20 mouse cellular contexts compared by ENCODE assay signal in the genomic region with DNA sequence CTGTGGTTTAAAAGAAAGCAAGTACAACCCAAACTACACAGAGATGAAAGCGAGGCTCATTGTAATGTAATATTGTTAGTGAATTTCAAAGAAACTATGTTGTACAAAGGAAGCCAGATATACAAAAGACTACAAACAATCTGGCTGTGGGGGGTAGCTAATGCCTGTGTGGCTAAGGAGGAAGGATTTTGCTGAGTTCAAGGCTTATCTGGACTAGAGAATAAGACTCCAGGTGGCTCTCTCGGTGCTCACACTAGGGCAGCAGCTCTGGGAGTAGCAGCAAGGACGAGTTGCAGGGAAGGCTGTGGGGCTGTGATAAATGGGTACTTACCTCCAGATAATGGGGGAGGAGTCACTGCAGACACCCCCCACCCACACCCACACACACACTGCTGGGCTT. TPM values are rescaled to one million over a fixed set of nuclear protein-coding genes. Genes with fewer than 3 reads are reported as not detected.
DNase-seq lines count a peak whose midpoint lies in the region; ATAC-seq and TF ChIP-seq lines count a peak whose summit lies in the region.
"Had no signal": no experiment of that assay in that cellular context is flagged by ENCODE, and none has a peak within 500 bp of the region (broad histone marks: within the 10 kb centered on the region; RNA-seq: fewer than 3 reads in every experiment).

No protein-coding gene starts in this region.

- WGBS in heart, embryonic 10.5 days = 22% methylated on average over 3 of the region's 3 CpGs
- WGBS in liver, embryonic 16.5 days (ENCODE audit: insufficient replicate concordance) = 26% methylated on average over 3 of the region's 3 CpGs

- H3K27me3 ChIP-seq in heart, embryonic 10.5 days (ENCODE audit: insufficient read depth, poor library complexity, severe bottlenecking) = no peaks in the 10 kb centered on the region
- H3K27me3 ChIP-seq in liver, embryonic 16.5 days (ENCODE audit: control insufficient read depth, insufficient read depth, low read depth, low read length) = no peaks in the 10 kb centered on the region
- H3K27me3 ChIP-seq: embryonic facial prominence, embryonic 13.5 days; limb, embryonic 12.5 days; neural tube, embryonic 13.5 days; Patski had no signal

- no peak for TF ChIP-seq POLR2A in brain, embryonic 14.5 days (IDR thresholded peaks at IDR 0.05; ENCODE audit: borderline replicate concordance, extremely low read depth, insufficient read depth, insufficient read length, poor library complexity, severe bottlenecking)

- no peaks in the 10 kb centered on the region for H3K9me3 ChIP-seq in heart, embryonic 10.5 days
- no peaks in the 10 kb centered on the region for H3K9me3 ChIP-seq in liver, embryonic 16.5 days (replicated peaks; ENCODE audit: control insufficient read depth, low read length)
- H3K9me3 ChIP-seq: embryonic facial prominence, embryonic 13.5 days; limb, embryonic 12.5 days; neural tube, embryonic 13.5 days had no signal

- no peak overlapping the region for H3K4me2 ChIP-seq in liver, embryonic 16.5 days (ENCODE audit: low read depth, low read length)
- H3K4me2 ChIP-seq: embryonic facial prominence, embryonic 13.5 days; hindbrain, embryonic 14.5 days; limb, embryonic 12.5 days; neural tube, embryonic 13.5 days had no signal

- H3K27ac ChIP-seq in heart, embryonic 10.5 days = peak overlapping the region; percentile 29; the same call in 1 of the 2 replicates
- H3K27ac ChIP-seq in liver, embryonic 16.5 days (ENCODE audit: low read length) = no peak overlapping the region
- H3K27ac ChIP-seq: embryonic facial prominence, embryonic 13.5 days; hindbrain, embryonic 14.5 days; limb, embryonic 12.5 days; neural tube, embryonic 13.5 days had no signal

- peaks cover 32% of the 10 kb centered on the region; the same call in 1 of the 2 replicates for H3K4me1 ChIP-seq in heart, embryonic 10.5 days
- peaks cover 9% of the 10 kb centered on the region for H3K4me1 ChIP-seq in liver, embryonic 16.5 days (ENCODE audit: control insufficient read depth, low read depth, low read length)

- no peaks in the 10 kb centered on the region for H3K36me3 ChIP-seq in heart, embryonic 10.5 days
- H3K36me3 ChIP-seq in liver, embryonic 16.5 days (ENCODE audit: control insufficient read depth, insufficient read depth) = no peaks in the 10 kb centered on the region
- H3K36me3 ChIP-seq: neural tube, embryonic 13.5 days had no signal

- no peak for DNase-seq in heart, embryonic 10.5 days (ENCODE audit: low spot score)
- DNase-seq in heart, adult 9 months (ENCODE audit: low spot score in 2 of 2) = no peak
- peak; percentile 97 for DNase-seq in ES-CJ7 (ENCODE audit: low read depth, low spot score)
- peak; percentile 41 for DNase-seq in brain, embryonic 14.5 days (ENCODE audit: low read depth)
- no peak for DNase-seq in lung, postnatal 25 days (ENCODE audit: low spot score)
- no peak for DNase-seq in gastrocnemius, postnatal 4 days (ENCODE audit: low spot score in 2 of 2)
- DNase-seq in adrenal gland, postnatal 10 days = no peak
- DNase-seq: adrenal gland, postnatal 14 days; B cell, adult 2 months; cerebellum, postnatal 36 days; gastrocnemius, postnatal 36 days; kidney, postnatal 10 days had no signal

- peak; percentile 84 for ATAC-seq in liver, embryonic 16.5 days (ENCODE audit: low read depth)
- ATAC-seq: intestine, postnatal 0 days; lung, postnatal 0 days; Patski had no signal

- no peak for TF ChIP-seq CTCF in brain, embryonic 14.5 days (IDR thresholded peaks at IDR 0.05; ENCODE audit: borderline replicate concordance, extremely low read depth, insufficient read depth, insufficient read length)

- no peak overlapping the region for H3K9ac ChIP-seq in liver, embryonic 16.5 days (ENCODE audit: low read depth, low read length)
- H3K9ac ChIP-seq: embryonic facial prominence, embryonic 13.5 days; hindbrain, embryonic 14.5 days; limb, embryonic 12.5 days; neural tube, embryonic 13.5 days had no signal

- no peak overlapping the region for H3K4me3 ChIP-seq in heart, embryonic 10.5 days
- H3K4me3 ChIP-seq in liver, embryonic 16.5 days (ENCODE audit: low read depth, low read length) = no peak overlapping the region
- H3K4me3 ChIP-seq: embryonic facial prominence, embryonic 13.5 days; limb, embryonic 12.5 days; neural tube, embryonic 13.5 days had no signal

RNA-seq across cellular contexts. Expression of gene Rftn2, which starts 27.9 kb away (rescaled TPM):
- polyA plus RNA-seq in heart, embryonic 10.5 days (2016; fragmentation: Nextera tagmentation; extraction: Ambion mirVana) = 3.4 TPM in 2 replicates
- 8.2 and 8.7 TPM in 2 replicates for polyA plus RNA-seq in brain, embryonic 14.5 days (2012; rRNA removed)
- 0.68 and 0.86 TPM in 2 replicates for polyA plus RNA-seq in liver, embryonic 16.5 days (2015; fragmentation: Nextera tagmentation; extraction: Ambion mirVana)
- 10 to 100 TPM; 23.9 to 25.8 TPM for total RNA-seq in gastrocnemius, postnatal 4 days (2021)
- 10 to 100 TPM; 14.2 to 19.7 TPM for total RNA-seq in adrenal gland, postnatal 10 days (2021)

RNA-seq across cellular contexts. Expression of gene Mars2, which starts 38.3 kb away (rescaled TPM):
- 3.6 and 4.0 TPM in 2 replicates for polyA plus RNA-seq in heart, embryonic 10.5 days (2016; fragmentation: Nextera tagmentation; extraction: Ambion mirVana)
- 4.1 and 4.3 TPM in 2 replicates for polyA plus RNA-seq in brain, embryonic 14.5 days (2012; rRNA removed)
- 1.4 and 1.5 TPM in 2 replicates for polyA plus RNA-seq in liver, embryonic 16.5 days (2015; fragmentation: Nextera tagmentation; extraction: Ambion mirVana)
- 1 to 10 TPM; 4.2 to 5.0 TPM for total RNA-seq in gastrocnemius, postnatal 4 days (2021)
- total RNA-seq in adrenal gland, postnatal 10 days (2021) = 1 to 10 TPM; 5.0 to 5.8 TPM

Comparison
In these comparisons a context has a peak if more than half of its experiments do, and no peak if none do; other contexts are left out.
1. DNase-seq: peak in ES-CJ7 (single experiment) and brain, embryonic 14.5 days (single experiment); none in heart, embryonic 10.5 days (single experiment), heart, adult 9 months (0 of 2), lung, postnatal 25 days (single experiment), gastrocnemius, postnatal 4 days (0 of 2) and adrenal gland, postnatal 10 days (single experiment).